In the genomic region with DNA sequence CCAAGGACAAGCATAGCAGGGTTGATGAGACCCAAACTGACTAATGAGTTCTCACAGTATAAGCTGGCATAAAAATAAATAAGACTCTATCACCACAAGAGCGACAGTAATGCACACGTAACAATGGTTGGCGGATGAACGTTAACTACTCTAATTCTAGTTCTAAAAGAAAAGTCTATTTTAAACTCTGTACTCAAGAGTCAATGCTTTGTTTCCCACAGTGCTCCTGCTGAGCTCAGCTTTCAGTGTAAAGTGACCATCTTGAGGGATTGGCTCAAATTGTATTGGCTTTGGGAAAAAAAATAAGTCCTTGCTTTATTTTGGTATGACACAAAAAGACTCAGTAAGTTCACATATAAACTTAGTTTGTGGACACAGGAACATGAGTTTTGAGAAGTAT, we compare ENCODE assay signal across 25 mouse cellular contexts. TPM values are rescaled to one million over a fixed set of nuclear protein-coding genes. Genes with fewer than 3 reads are reported as not detected.
"Had no signal": no experiment of that assay in that cellular context is flagged by ENCODE, and none has a peak within 500 bp of the region (broad histone marks: within the 10 kb centered on the region; RNA-seq: fewer than 3 reads in every experiment).

No protein-coding gene starts in this region.

- DNase-seq: cerebellum, adult 9-11 months; cerebellum, postnatal 10 days; cerebellum, postnatal 14 days; cerebellum, postnatal 25 days; cerebellum, postnatal 36 days; embryo, embryonic 11 days; forebrain, postnatal 0 days; gastrocnemius, adult 2 months; gastrocnemius, postnatal 10 days; gastrocnemius, postnatal 14 days; gastrocnemius, postnatal 25 days; gastrocnemius, postnatal 36 days; heart, adult 11 months; heart, adult 18-20 months; heart, adult 2 months had no signal

- ATAC-seq: forebrain, embryonic 13.5 days; forebrain, embryonic 14.5 days; forebrain, embryonic 15.5 days; forebrain, embryonic 16.5 days; forebrain, postnatal 0 days had no signal

RNA-seq across cellular contexts. Expression of a gene that starts 29.5 kb away (rescaled TPM):
- total RNA-seq: common myeloid progenitor, adult 5-6 weeks; forebrain, postnatal 0 days; gastrocnemius, adult 18-20 months; gastrocnemius, adult 2 months; gastrocnemius, adult 8-10 months; gastrocnemius, postnatal 10 days; gastrocnemius, postnatal 14 days; gastrocnemius, postnatal 25 days; gastrocnemius, postnatal 36 days; gastrocnemius, postnatal 4 days; granulocyte monocyte progenitor cell, adult 5-6 weeks; heart, adult 18-20 months; heart, adult 2 months; heart, adult 8-10 months had no signal
